Mouse (Mus musculus) thymus, adult 2 months (tissue): Measurements from ENCODE around the gene Nlrp9a.
"Not testable (repeated sequence)": the region's sequence is repeated elsewhere in the genome, so short reads cannot be mapped to it uniquely, and the experiment has no call there.

Experiments
- CTCF ChIP-seq: fragments of 200-500 bp; IDR thresholded peaks from 2 replicates; pipeline ENCODE4 v1.5.1; 2012; ENCODE audit warnings: mild to moderate bottlenecking, control low read depth, low read length, moderate library complexity, borderline replicate concordance; ENCODE audit not compliant: control insufficient read depth, poor library complexity, insufficient read depth; ENCODE audit errors: extremely low read depth
- POLR2A ChIP-seq: fragments of 200-500 bp; IDR thresholded peaks from 2 replicates; pipeline ENCODE4 v1.6.1; 2012; ENCODE audit warnings: mild to moderate bottlenecking, low read length, control low read depth, moderate library complexity; ENCODE audit not compliant: control insufficient read depth, poor library complexity, insufficient read depth; ENCODE audit errors: extremely low read depth

- TF ChIP-seq CTCF, POLR2A: not testable (repeated sequence)
Measured at GRCm38 (mm10) chr7:26489514-26489913, 45.3 kb upstream of the Nlrp9a start.
